Mouse (Mus musculus) lung, adult 2 months (tissue): Measurements from ENCODE around the gene Pnldc1.

ENCODE experiments used
- CTCF ChIP-seq: fragments of 200-500 bp; IDR thresholded peaks from 2 replicates; pipeline ENCODE4 v1.5.1; 2011; ENCODE audit warnings: mild to moderate bottlenecking, low read length, control low read depth; ENCODE audit not compliant: insufficient read depth
- POLR2A ChIP-seq: fragments of 200-500 bp; IDR thresholded peaks from 2 replicates; pipeline ENCODE4 v1.6.1; 2011; ENCODE audit warnings: low read depth, mild to moderate bottlenecking, control low read depth, low read length, borderline replicate concordance; ENCODE audit errors: extremely low read depth

DNA sequence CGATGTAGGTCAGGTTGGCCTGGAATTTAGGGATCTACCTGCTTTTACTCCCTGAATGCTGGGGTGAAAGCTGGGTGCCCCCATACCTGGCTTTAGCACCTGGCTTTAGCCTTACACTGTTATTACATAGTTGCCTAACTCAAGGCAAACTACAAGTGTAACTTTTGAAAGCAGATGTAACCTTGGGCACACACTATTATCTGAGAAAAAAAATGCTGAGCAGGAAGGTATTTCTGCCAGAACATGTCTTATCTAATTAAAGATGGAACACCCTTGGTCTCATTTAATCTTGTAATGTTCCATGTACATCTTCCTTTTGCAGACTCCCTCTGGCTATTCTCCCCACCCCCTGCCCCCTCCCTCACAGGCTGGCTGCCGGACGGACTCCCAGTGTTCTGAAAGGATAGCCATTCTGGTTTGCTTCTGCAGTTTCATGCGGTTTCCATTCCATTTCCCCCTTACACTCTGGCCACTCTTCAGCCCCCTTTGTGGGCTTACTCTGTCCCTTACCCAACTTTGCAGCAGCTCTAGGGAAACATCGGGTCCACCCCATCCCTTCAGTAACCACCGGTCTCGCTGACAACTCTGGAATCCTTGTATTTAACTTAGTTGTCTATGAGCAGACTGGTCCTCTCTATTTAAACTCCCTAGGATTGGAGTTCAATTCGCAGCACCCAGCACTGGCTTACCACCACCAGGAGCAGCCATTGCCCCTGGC lies 31.7 kb upstream of the Pnldc1 start:
- TF ChIP-seq POLR2A = no peak
- TF ChIP-seq CTCF = no peak
